Mouse (Mus musculus): ENCODE measurements around the gene Bspry.
A peak's percentile ranks its signal among the peaks of the same experiment; 100 is the strongest.

Gene Bspry

DNA sequence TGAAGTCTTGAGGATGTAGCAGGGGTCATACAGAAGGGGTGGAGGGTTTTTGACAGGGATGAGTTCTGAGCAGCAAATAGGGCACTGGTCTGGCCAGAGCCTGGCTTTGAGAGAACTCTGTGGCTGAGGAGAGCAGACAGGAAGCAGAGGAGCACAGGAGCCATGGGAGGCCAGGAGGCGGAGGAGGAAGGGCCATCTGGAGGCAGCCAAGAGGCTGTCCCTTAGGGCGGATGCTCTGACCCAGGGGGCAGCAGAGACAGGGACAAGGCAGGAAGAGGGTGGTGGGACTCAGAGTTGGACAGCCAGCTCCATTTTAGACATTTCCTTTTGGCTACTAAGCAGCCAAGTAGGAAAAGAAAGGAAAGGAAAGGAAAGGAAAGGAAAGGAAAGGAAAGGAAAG, 36.2 kb downstream of the Bspry start:
- DNase-seq (ENCODE audit: low spot score): no peak

DNA sequence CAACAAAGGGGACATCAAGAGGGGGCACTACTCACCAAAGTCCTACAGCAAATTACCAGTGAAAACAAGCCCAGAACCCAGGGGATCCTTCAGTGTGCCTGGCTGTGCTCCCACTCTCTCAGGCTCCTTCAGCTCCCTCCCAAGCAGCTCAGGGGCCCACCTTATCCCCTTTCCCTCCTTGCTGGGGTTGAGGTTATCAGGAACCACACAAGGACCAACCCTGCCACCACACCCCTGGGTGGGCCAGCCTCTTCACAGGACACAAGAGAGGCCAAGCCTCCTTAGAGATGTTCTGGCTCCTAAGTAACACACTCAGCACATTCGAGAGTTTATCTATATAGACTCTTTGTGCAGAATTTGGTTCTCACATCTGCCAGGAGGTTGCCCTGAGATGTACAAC, 36.7 kb downstream of the Bspry start:
- no peak for DNase-seq (ENCODE audit: low spot score)

DNA sequence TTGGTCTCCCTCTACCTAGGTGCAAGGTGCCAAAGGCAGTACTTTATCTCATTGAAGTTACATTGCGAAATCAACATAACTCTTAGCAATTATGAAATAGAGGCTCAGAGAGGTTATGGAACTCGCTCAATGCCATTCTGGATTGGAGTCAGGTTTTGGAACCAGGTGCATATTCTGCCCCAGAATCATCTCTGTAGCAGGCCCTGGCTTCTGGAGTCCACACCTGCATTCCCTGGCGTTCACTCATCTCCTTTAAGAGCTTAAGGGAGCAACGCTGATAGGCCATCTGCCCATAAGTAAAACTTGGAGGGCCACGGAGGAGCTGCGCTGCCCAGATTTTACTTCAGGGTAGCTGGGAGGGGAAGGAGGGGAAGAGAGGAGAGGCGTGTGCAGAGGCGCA, 37.2 kb downstream of the Bspry start:
- DNase-seq (ENCODE audit: low spot score): no peak

DNA sequence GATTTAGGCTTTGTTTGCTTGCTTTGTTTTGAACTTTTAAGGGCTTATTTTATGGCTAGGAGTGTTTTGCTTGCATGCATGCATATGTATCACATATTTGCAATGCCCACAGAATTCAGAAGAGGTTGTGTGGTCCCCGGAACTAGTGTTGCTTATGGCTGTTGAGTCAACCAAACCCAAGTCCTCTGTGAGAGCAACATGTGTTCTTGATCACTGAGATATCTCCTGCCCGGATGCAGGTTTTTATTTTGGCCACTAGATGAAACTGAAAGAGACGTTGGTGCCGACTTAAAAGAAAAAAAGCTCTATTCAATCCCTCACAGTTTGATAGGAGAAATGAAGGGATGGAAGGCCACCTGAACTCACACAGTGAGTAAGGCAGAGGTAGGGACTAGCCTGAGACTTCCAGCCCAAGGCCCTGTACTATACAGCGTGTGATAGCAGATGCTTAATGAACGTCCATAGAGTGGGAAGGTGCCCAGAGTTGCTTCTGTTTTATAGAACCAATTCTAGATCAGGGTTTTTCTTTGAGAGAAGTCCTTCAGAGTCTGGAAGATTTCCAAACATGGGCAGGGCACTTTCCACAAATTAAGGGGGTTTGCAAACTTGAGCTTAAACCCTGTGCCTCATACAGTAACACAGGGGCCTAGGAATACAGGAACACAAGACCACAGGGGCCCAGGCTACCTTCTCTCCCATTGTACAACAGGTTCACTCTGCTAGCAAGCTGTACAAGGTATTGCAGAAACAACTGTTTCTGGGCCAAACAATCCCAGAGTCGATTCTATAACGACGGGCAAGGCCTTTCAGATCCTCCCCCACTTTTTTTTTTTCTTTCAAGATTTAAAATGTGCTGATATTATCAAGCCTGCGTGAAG, 37.9 kb downstream of the Bspry start:
- no peak for DNase-seq (ENCODE audit: low spot score)

DNA sequence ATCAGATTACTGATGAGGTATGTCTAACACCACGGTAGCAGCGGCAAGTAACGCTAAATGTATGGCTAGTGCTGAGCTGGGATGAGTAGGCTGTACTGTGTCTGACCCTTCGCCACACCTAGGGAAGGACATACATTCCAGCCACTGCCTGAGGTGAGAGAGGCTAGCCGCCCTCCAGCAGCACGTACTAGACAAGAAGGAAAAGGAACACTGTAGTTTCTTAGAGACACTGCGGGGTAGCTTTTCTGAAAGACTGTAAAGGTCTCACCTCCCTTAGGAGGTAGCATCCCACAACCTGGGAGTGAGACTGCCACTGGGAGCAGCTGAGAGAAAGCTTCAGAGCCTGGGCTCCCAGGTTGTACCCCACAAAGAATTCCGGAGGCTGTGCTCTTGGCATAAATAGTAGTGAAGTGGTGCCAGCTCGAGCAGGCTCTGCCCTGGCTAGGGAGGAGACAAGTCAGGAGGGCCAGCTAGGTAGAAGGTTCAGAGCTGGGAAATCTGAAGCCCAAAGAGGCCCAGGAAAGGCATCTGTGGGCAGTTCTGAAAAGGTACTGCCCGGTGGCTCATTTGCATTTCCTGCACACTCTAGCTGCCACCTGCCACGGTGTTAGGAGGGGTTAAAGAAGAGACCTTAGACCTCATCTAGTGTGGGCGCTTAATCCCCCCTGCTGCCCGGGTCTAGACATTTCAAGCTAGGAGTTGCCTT, 38.7 kb downstream of the Bspry start:
- DNase-seq (ENCODE audit: low spot score): no peak

GRCm38 (mm10) chr4:62519122-62519848, 39.4 kb downstream of the Bspry start:
- DNase-seq (ENCODE audit: low spot score): no peak

- DNase-seq (ENCODE audit: low spot score): peak; percentile 75
Observed at GRCm38 (mm10) chr4:62519849-62520233, 40.0 kb downstream of the Bspry start, which contains the start of gene Alad. Gene Alad (minus strand): TSS chr4:62519918.

GRCm38 (mm10) chr4:62520892-62521400, 41.1 kb downstream of the Bspry start:
- no peak for DNase-seq (ENCODE audit: low spot score)

GRCm38 (mm10) chr4:62524651-62525488, 45.0 kb downstream of the Bspry start, which contains the start of the genes Pole3 and 4933430I17Rik:
Gene Pole3 (minus strand): TSS chr4:62525068.
Gene 4933430I17Rik (plus strand): TSS chr4:62525369.
- DNase-seq (ENCODE audit: low spot score): peak; percentile 99

GRCm38 (mm10) chr4:62525489-62525811, 45.6 kb downstream of the Bspry start:
- DNase-seq (ENCODE audit: low spot score): no peak

GRCm38 (mm10) chr4:62526256-62526655, 46.4 kb downstream of the Bspry start:
- DNase-seq (ENCODE audit: low spot score): no peak

- no peak for DNase-seq (ENCODE audit: low spot score)
Observed at GRCm38 (mm10) chr4:62527655-62528054, 47.8 kb downstream of the Bspry start.

DNA sequence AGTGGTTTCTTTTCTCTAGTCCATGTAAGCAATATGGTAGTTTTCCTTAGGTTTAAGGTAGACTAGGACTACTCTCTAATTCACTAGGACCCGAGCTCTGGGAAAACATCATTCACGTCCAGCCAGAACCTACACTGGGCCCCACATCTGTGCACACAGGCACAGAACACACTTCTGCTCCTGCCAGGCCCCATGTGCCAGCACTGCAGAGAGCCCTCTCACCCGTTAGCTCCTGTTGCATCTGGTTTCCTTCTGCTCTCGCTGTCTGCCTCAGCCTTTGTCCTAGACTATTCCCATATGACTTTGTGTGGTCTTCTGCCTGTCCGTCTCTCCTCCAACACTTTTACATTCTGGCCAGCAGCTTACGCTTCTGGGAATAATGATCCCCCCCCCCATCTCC, 53.9 kb downstream of the Bspry start:
- no peak for DNase-seq (ENCODE audit: low spot score)

DNA sequence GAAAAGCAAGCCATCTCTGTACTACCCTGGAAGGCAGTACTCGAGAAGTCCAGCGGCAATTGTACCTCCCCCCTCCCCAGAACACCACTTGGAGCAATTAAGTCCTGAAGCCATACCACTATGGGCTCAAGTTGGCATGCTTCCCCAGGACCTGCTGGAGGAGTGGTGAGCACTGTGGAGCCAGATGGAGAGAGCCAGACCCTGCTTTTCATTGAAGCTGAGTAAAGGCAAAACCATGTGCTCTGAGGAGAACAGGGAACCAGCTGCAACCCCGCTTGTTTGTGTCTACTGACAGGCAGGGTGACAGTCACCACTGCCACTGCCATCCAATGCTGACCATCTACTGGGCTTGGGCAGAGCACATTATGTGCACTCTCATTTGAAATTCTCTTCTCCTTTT, 61.9 kb downstream of the Bspry start:
- DNase-seq (ENCODE audit: low spot score): no peak

GRCm38 (mm10) chr4:62543782-62544181, 63.9 kb downstream of the Bspry start:
- DNase-seq (ENCODE audit: low spot score): no peak

DNA sequence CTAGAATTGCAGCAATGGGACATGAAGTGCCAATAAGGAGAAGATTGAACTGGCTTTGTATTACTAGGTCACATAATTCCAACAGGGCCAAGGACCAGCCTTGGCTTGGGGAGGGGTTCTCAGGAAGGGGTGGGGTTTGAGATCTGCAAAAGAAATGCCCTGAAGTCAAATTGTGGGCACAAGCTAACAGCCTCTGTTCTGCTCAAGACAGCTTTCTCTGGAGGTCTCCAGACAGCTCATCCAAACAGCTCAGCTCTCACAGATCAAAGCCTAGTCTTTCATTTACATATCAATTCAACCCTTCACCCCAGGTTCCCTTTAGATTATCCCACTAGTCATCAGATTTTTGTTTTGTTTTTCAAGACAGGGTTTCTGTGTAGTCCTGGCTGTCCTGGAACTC, 64.9 kb downstream of the Bspry start:
- DNase-seq (ENCODE audit: low spot score): no peak

Measured in ovary, postnatal 14 days (tissue).